16 mouse cellular contexts compared by ENCODE assay signal in the genomic region with DNA sequence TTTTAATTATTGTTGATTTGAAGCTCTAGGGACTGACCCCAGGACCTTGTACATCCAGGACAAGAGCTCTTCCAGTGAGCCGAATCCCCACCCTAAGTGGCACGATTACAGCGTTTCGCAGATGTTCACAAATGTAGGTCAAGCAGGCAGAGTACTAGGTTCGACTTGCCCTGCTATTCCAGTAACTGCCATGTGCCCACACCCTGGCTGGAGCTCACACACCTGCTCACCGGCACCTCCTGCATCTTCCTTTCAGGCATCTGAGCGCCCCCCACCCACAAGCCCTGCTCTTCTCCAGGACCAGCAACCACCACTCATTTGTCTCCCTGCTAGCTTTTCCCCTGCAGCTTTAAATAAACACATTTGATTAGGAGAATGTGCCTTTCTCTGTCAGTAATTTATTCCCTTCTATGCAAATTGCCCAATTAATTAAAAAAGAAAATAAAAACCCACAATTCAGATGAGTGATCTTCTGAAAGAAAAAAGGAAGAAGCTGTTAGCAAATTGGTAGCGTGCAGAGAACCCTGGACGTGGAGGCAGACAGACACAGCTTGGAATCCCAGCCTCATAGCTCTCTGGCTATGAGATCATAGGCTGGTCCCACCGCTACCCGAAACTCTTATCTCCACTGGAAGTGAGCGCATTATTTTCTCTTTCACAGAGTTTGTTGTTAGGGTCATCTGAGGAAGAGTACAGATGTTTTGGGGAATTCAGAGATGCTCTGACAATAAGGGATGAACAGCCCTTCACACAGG.
A peak's percentile ranks its signal among the peaks of the same experiment; 100 is the strongest.
DNase-seq lines count a peak whose midpoint lies in the region; ATAC-seq and TF ChIP-seq lines count a peak whose summit lies in the region.
"Had no signal": no experiment of that assay in that cellular context is flagged by ENCODE, and none has a peak within 500 bp of the region (broad histone marks: within the 10 kb centered on the region; RNA-seq: fewer than 3 reads in every experiment).

No protein-coding gene starts in this region.

- no peaks in the 10 kb centered on the region for H3K36me3 ChIP-seq in forebrain, embryonic 13.5 days (ENCODE audit: poor library complexity, severe bottlenecking)
- no peaks in the 10 kb centered on the region for H3K36me3 ChIP-seq in forebrain, embryonic 11.5 days (ENCODE audit: control insufficient read depth, insufficient read depth, low read length)
- H3K36me3 ChIP-seq in hindbrain, postnatal 0 days (ENCODE audit: insufficient read depth, low read length) = no peaks in the 10 kb centered on the region
- no peaks in the 10 kb centered on the region for H3K36me3 ChIP-seq in hindbrain, embryonic 12.5 days
- H3K36me3 ChIP-seq in midbrain, embryonic 16.5 days (ENCODE audit: control insufficient read depth, insufficient read depth, low read length) = no peaks in the 10 kb centered on the region
- H3K36me3 ChIP-seq: intestine, embryonic 15.5 days; midbrain, embryonic 12.5 days had no signal

- peak; percentile 58 for ATAC-seq in forebrain, embryonic 13.5 days
- no peak for ATAC-seq in forebrain, embryonic 11.5 days (replicated peaks; ENCODE audit: low FRiP score)
- no peak for ATAC-seq in hindbrain, postnatal 0 days
- ATAC-seq in hindbrain, embryonic 12.5 days (ENCODE audit: low FRiP score) = no peak
- no peak for ATAC-seq in midbrain, embryonic 16.5 days
- ATAC-seq in megakaryocyte, adult 5-6 weeks (ENCODE audit: poor library complexity, severe bottlenecking) = no peak
- ATAC-seq: intestine, embryonic 15.5 days had no signal

- no peak for DNase-seq in forebrain, embryonic 11.5 days (ENCODE audit: low spot score)
- DNase-seq in hindbrain, postnatal 0 days (ENCODE audit: low spot score) = no peak
- DNase-seq in thymus, postnatal 25 days = peak; percentile 63
- no peak for DNase-seq in T-cell, adult 2 months (ENCODE audit: low spot score)
- DNase-seq: cerebellum, adult 2 months; heart, adult 18-20 months; kidney, postnatal 10 days; left cerebral cortex, postnatal 4 days; lung, postnatal 10 days had no signal

- H3K9ac ChIP-seq in forebrain, embryonic 13.5 days = no peak overlapping the region
- no peak overlapping the region for H3K9ac ChIP-seq in forebrain, embryonic 11.5 days (ENCODE audit: low read length)
- no peak overlapping the region for H3K9ac ChIP-seq in hindbrain, postnatal 0 days (replicated peaks; ENCODE audit: low read length)
- H3K9ac ChIP-seq in hindbrain, embryonic 12.5 days = no peak overlapping the region; the same call in 1 of the 2 replicates
- no peak overlapping the region for H3K9ac ChIP-seq in midbrain, embryonic 16.5 days (ENCODE audit: low read depth, low read length)
- H3K9ac ChIP-seq: intestine, embryonic 15.5 days; liver, embryonic 14.5 days; midbrain, embryonic 12.5 days had no signal

- no peak overlapping the region for H3K4me3 ChIP-seq in forebrain, embryonic 13.5 days
- H3K4me3 ChIP-seq in forebrain, embryonic 11.5 days (ENCODE audit: low read depth, low read length) = no peak overlapping the region
- H3K4me3 ChIP-seq in hindbrain, postnatal 0 days (ENCODE audit: low read length) = no peak overlapping the region
- no peak overlapping the region for H3K4me3 ChIP-seq in hindbrain, embryonic 12.5 days
- H3K4me3 ChIP-seq in midbrain, embryonic 16.5 days (ENCODE audit: low read depth, low read length) = no peak overlapping the region
- H3K4me3 ChIP-seq: intestine, embryonic 15.5 days; midbrain, embryonic 12.5 days had no signal

- H3K9me3 ChIP-seq in forebrain, embryonic 13.5 days (replicated peaks) = no peaks in the 10 kb centered on the region
- H3K9me3 ChIP-seq in forebrain, embryonic 11.5 days (ENCODE audit: control insufficient read depth, low read length) = no peaks in the 10 kb centered on the region
- no peaks in the 10 kb centered on the region for H3K9me3 ChIP-seq in hindbrain, postnatal 0 days (ENCODE audit: low read length)
- no peaks in the 10 kb centered on the region for H3K9me3 ChIP-seq in hindbrain, embryonic 12.5 days (replicated peaks)
- H3K9me3 ChIP-seq in midbrain, embryonic 16.5 days (replicated peaks; ENCODE audit: control insufficient read depth, low read length, poor library complexity, severe bottlenecking) = no peaks in the 10 kb centered on the region
- H3K9me3 ChIP-seq: intestine, embryonic 15.5 days; midbrain, embryonic 12.5 days had no signal

- H3K4me2 ChIP-seq in forebrain, embryonic 13.5 days = no peak overlapping the region
- H3K4me2 ChIP-seq in forebrain, embryonic 11.5 days (ENCODE audit: low read depth, low read length, severe bottlenecking) = no peak overlapping the region
- no peak overlapping the region for H3K4me2 ChIP-seq in hindbrain, postnatal 0 days (ENCODE audit: low read depth, low read length)
- no peak overlapping the region for H3K4me2 ChIP-seq in hindbrain, embryonic 12.5 days (replicated peaks)
- H3K4me2 ChIP-seq in midbrain, embryonic 16.5 days (ENCODE audit: low read length) = no peak overlapping the region
- H3K4me2 ChIP-seq: intestine, embryonic 15.5 days; midbrain, embryonic 12.5 days had no signal

- WGBS in forebrain, embryonic 13.5 days = 40% methylated on average over 12 of the region's 12 CpGs
- WGBS in forebrain, embryonic 11.5 days = 66% methylated on average over 12 of the region's 12 CpGs
- 57% methylated on average over 12 of the region's 12 CpGs for WGBS in hindbrain, postnatal 0 days
- 71% methylated on average over 12 of the region's 12 CpGs for WGBS in hindbrain, embryonic 12.5 days
- WGBS in midbrain, embryonic 16.5 days = 59% methylated on average over 12 of the region's 12 CpGs

- no peak for TF ChIP-seq CTCF in hindbrain, postnatal 0 days (IDR thresholded peaks at IDR 0.05; ENCODE audit: low read depth)

- peak overlapping the region; percentile 74 for H3K27ac ChIP-seq in forebrain, embryonic 13.5 days
- H3K27ac ChIP-seq in forebrain, embryonic 11.5 days (ENCODE audit: low read depth, low read length) = no peak overlapping the region
- H3K27ac ChIP-seq in hindbrain, postnatal 0 days = peak overlapping the region; percentile 22; the same call in 1 of the 2 replicates
- H3K27ac ChIP-seq in hindbrain, embryonic 12.5 days = no peak overlapping the region; the same call in 1 of the 2 replicates
- peak overlapping the region; percentile 47 for H3K27ac ChIP-seq in midbrain, embryonic 16.5 days (ENCODE audit: low read length)
- H3K27ac ChIP-seq: intestine, embryonic 15.5 days; liver, embryonic 14.5 days; midbrain, embryonic 12.5 days had no signal

- no peaks in the 10 kb centered on the region for H3K27me3 ChIP-seq in forebrain, embryonic 13.5 days
- H3K27me3 ChIP-seq in forebrain, embryonic 11.5 days (ENCODE audit: control insufficient read depth, insufficient read depth, low read length) = no peaks in the 10 kb centered on the region
- no peaks in the 10 kb centered on the region for H3K27me3 ChIP-seq in hindbrain, postnatal 0 days (ENCODE audit: insufficient read depth, low read length)
- H3K27me3 ChIP-seq in hindbrain, embryonic 12.5 days = no peaks in the 10 kb centered on the region
- H3K27me3 ChIP-seq in midbrain, embryonic 16.5 days (ENCODE audit: control insufficient read depth, insufficient read depth, low read depth, low read length) = no peaks in the 10 kb centered on the region
- H3K27me3 ChIP-seq: intestine, embryonic 15.5 days; midbrain, embryonic 12.5 days had no signal

- H3K4me1 ChIP-seq in forebrain, embryonic 13.5 days = peaks cover 40% of the 10 kb centered on the region
- H3K4me1 ChIP-seq in forebrain, embryonic 11.5 days (replicated peaks; ENCODE audit: control insufficient read depth, insufficient read depth, low read length) = peaks cover 9% of the 10 kb centered on the region
- H3K4me1 ChIP-seq in hindbrain, postnatal 0 days (ENCODE audit: insufficient read depth, low read length) = peaks cover 5% of the 10 kb centered on the region
- peaks cover 9% of the 10 kb centered on the region for H3K4me1 ChIP-seq in hindbrain, embryonic 12.5 days
- peaks cover 15% of the 10 kb centered on the region for H3K4me1 ChIP-seq in midbrain, embryonic 16.5 days (ENCODE audit: control insufficient read depth, insufficient read depth, low read length)
- H3K4me1 ChIP-seq: intestine, embryonic 15.5 days had no signal

Comparison
In these comparisons a context has a peak if more than half of its experiments do, and no peak if none do; other contexts are left out.
1. H3K27ac ChIP-seq: peak in forebrain, embryonic 13.5 days (single experiment), hindbrain, postnatal 0 days (single experiment) and midbrain, embryonic 16.5 days (single experiment); none in forebrain, embryonic 11.5 days (single experiment) and hindbrain, embryonic 12.5 days (single experiment).